Mouse (Mus musculus) forebrain, embryonic 11.5 days (tissue): Measurements from ENCODE around the gene Pinlyp. TPM values are rescaled to one million over a fixed set of nuclear protein-coding genes. Genes with fewer than 3 reads are reported as not detected.

Experiments
- ATAC-seq: fragments of 200-750 bp; cut with Nextera tagmentation; replicated peaks from 2 replicates; pipeline ENCODE4 v1.8.0; 2017; ENCODE audit warnings: moderate TSS enrichment; ENCODE audit not compliant: low FRiP score
- DNase-seq: peaks from one replicate; pipeline ENCODE4 v3.0.0-alpha.2; 2017; ENCODE audit warnings: low spot score
- H3K27ac ChIP-seq: fragments of 300-500 bp; sonication (generic); 2 replicates; pipeline ENCODE4 v1.5.1; 2014; ENCODE audit warnings: low read depth, low read length
- H3K27me3 ChIP-seq: fragments of 300-500 bp; sonication (generic); 2 replicates; pipeline ENCODE4 v1.6.1; 2014; ENCODE audit warnings: mild to moderate bottlenecking, low read length, mixed read lengths; ENCODE audit not compliant: control insufficient read depth, insufficient read depth
- H3K36me3 ChIP-seq: fragments of 300-500 bp; sonication (generic); 2 replicates; pipeline ENCODE4 v1.6.1; 2014; ENCODE audit warnings: mild to moderate bottlenecking, low read length, moderate library complexity, mixed read lengths; ENCODE audit not compliant: control insufficient read depth, insufficient read depth
- H3K4me1 ChIP-seq: fragments of 300-500 bp; sonication (generic); replicated peaks from 2 replicates; pipeline ENCODE4 v1.6.1; 2014; ENCODE audit warnings: low read length, mixed read lengths; ENCODE audit not compliant: control insufficient read depth, insufficient read depth
- H3K4me2 ChIP-seq: fragments of 300-500 bp; sonication (generic); 2 replicates; pipeline ENCODE4 v1.6.1; 2014; ENCODE audit warnings: low read depth, mild to moderate bottlenecking, low read length, moderate library complexity, mixed read lengths; ENCODE audit not compliant: severe bottlenecking
- H3K4me3 ChIP-seq: fragments of 300-500 bp; sonication (generic); 2 replicates; pipeline ENCODE4 v1.5.1; 2014; ENCODE audit warnings: low read depth, low read length
- H3K9ac ChIP-seq: fragments of 300-500 bp; sonication (generic); 2 replicates; pipeline ENCODE4 v1.6.1; 2014; ENCODE audit warnings: low read length
- H3K9me3 ChIP-seq: fragments of 300-500 bp; sonication (generic); 2 replicates; pipeline ENCODE4 v1.6.1; 2016; ENCODE audit warnings: low read length, mixed read lengths; ENCODE audit not compliant: control insufficient read depth
- WGBS: fragments of 180-500 bp; shearing (Covaris S2); extraction: QIAGEN DNeasy Blood & Tissue Kit; methylation state at CpG from one replicate; pipeline ENCODE4 v1.1.7; 2014; 5-methylcytosine and 5-hydroxymethylcytosine counted together
- polyA plus RNA-seq: library from polyadenylated mRNA; unstranded; fragments of >200 nt; fragmentation: Nextera tagmentation; extraction: Ambion mirVana; gene quantifications from 2 replicates; pipeline ENCODE4 v1.2.1, GENCODE M21; 2014

Gene Pinlyp
- polyA plus RNA-seq, 1 experiment from 2014 or later: not detected

GRCm38 (mm10) chr7:24568512-24568911 lies 22.6 kb upstream of the Pinlyp start:
- Histone ChIP-seq H3K9ac (no peak overlapping the region), H3K36me3 (peaks cover 5% of the 10 kb centered on the region; the same call in 1 of the 2 replicates), H3K4me2 (no peak overlapping the region), H3K4me1 (no peaks in the 10 kb centered on the region), H3K9me3 (no peaks in the 10 kb centered on the region), H3K4me3 (no peak overlapping the region), H3K27ac (no peak overlapping the region), H3K27me3 (no peaks in the 10 kb centered on the region)
- DNase-seq: no peak
- WGBS: 89% methylated on average over 4 of the region's 4 CpGs
- no peak for ATAC-seq

GRCm38 (mm10) chr7:24566206-24566605 lies 20.3 kb upstream of the Pinlyp start:
- Histone ChIP-seq H3K9me3 (no peaks in the 10 kb centered on the region), H3K27me3 (no peaks in the 10 kb centered on the region), H3K9ac (no peak overlapping the region), H3K36me3 (peaks cover 3% of the 10 kb centered on the region; the same call in 1 of the 2 replicates), H3K27ac (no peak overlapping the region), H3K4me2 (no peak overlapping the region), H3K4me3 (no peak overlapping the region), H3K4me1 (no peaks in the 10 kb centered on the region)
- ATAC-seq (no peak), DNase-seq (no peak)
- 93% methylated on average over 9 of the region's 9 CpGs for WGBS

GRCm38 (mm10) chr7:24565627-24566026 lies 19.7 kb upstream of the Pinlyp start:
- peaks cover 3% of the 10 kb centered on the region; the same call in 1 of the 2 replicates for H3K36me3 ChIP-seq
- no peak for ATAC-seq
- no peak overlapping the region for H3K4me2 ChIP-seq
- no peak overlapping the region for H3K9ac ChIP-seq
- no peak overlapping the region for H3K27ac ChIP-seq
- no peaks in the 10 kb centered on the region for H3K4me1 ChIP-seq
- no peak for DNase-seq
- 93% methylated on average over 11 of the region's 11 CpGs for WGBS
- H3K27me3 ChIP-seq: no peaks in the 10 kb centered on the region
- H3K4me3 ChIP-seq: no peak overlapping the region
- H3K9me3 ChIP-seq: no peaks in the 10 kb centered on the region

- no peaks in the 10 kb centered on the region for H3K27me3 ChIP-seq
- H3K4me3 ChIP-seq: no peak overlapping the region
- H3K9me3 ChIP-seq: no peaks in the 10 kb centered on the region
- H3K36me3 ChIP-seq: no peaks in the 10 kb centered on the region; the same call in 1 of the 2 replicates
- no peak overlapping the region for H3K27ac ChIP-seq
- no peaks in the 10 kb centered on the region for H3K4me1 ChIP-seq
- DNase-seq: peak; percentile 83
- 64% methylated on average over 6 of the region's 6 CpGs for WGBS
- H3K9ac ChIP-seq: no peak overlapping the region
- no peak overlapping the region for H3K4me2 ChIP-seq
- no peak for ATAC-seq
These were observed 18.8 kb upstream of the Pinlyp start for GRCm38 (mm10) chr7:24564607-24565265.

- Histone ChIP-seq H3K27me3 (no peaks in the 10 kb centered on the region), H3K4me2 (no peak overlapping the region), H3K4me1 (no peaks in the 10 kb centered on the region), H3K9ac (no peak overlapping the region), H3K27ac (no peak overlapping the region), H3K9me3 (no peaks in the 10 kb centered on the region), H3K4me3 (no peak overlapping the region), H3K36me3 (no peaks in the 10 kb centered on the region; the same call in 1 of the 2 replicates)
- ATAC-seq (no peak), DNase-seq (no peak)
- WGBS: 91% methylated on average over 4 of the region's 4 CpGs
These were observed 17.9 kb upstream of the Pinlyp start for GRCm38 (mm10) chr7:24563837-24564206.

- no peaks in the 10 kb centered on the region for H3K4me1 ChIP-seq
- H3K9me3 ChIP-seq: no peaks in the 10 kb centered on the region
- no peak for DNase-seq
- H3K4me2 ChIP-seq: no peak overlapping the region
- H3K27ac ChIP-seq: no peak overlapping the region
- H3K36me3 ChIP-seq: no peaks in the 10 kb centered on the region; the same call in 1 of the 2 replicates
- H3K27me3 ChIP-seq: no peaks in the 10 kb centered on the region
- no peak overlapping the region for H3K4me3 ChIP-seq
- no peak overlapping the region for H3K9ac ChIP-seq
- WGBS: 89% methylated on average over 8 of the region's 8 CpGs
- no peak for ATAC-seq
These were observed 17.4 kb upstream of the Pinlyp start for GRCm38 (mm10) chr7:24563191-24563836.

GRCm38 (mm10) chr7:24561450-24561849 lies 15.5 kb upstream of the Pinlyp start:
- ATAC-seq (no peak), DNase-seq (no peak)
- H3K36me3 ChIP-seq: no peaks in the 10 kb centered on the region; the same call in 1 of the 2 replicates
- H3K9ac ChIP-seq: no peak overlapping the region
- no peaks in the 10 kb centered on the region for H3K9me3 ChIP-seq
- H3K27me3 ChIP-seq: no peaks in the 10 kb centered on the region
- 97% methylated on average over 4 of the region's 4 CpGs for WGBS
- no peak overlapping the region for H3K4me3 ChIP-seq
- H3K4me1 ChIP-seq: no peaks in the 10 kb centered on the region
- H3K27ac ChIP-seq: no peak overlapping the region
- no peak overlapping the region for H3K4me2 ChIP-seq

- Histone ChIP-seq H3K4me1 (no peaks in the 10 kb centered on the region), H3K4me2 (no peak overlapping the region), H3K9ac (no peak overlapping the region), H3K27ac (no peak overlapping the region), H3K4me3 (no peak overlapping the region), H3K9me3 (no peaks in the 10 kb centered on the region), H3K36me3 (peaks cover 9% of the 10 kb centered on the region), H3K27me3 (no peaks in the 10 kb centered on the region)
- WGBS: 94% methylated on average over 10 of the region's 10 CpGs
- DNase-seq: no peak
- no peak for ATAC-seq
These were observed 9.9 kb upstream of the Pinlyp start for GRCm38 (mm10) chr7:24555786-24556185.
